Mouse (Mus musculus): ENCODE results near the gene Angpt4.

- TF ChIP-seq CTCF (IDR thresholded peaks at IDR 0.05; ENCODE audit: extremely low read depth, insufficient read depth, low read length) (no peak), POLR2A (IDR thresholded peaks at IDR 0.05; ENCODE audit: extremely low read depth, insufficient read depth, low read length) (no peak)
These were observed 57.4 kb downstream of the Angpt4 start for GRCm38 (mm10) chr2:151968451-151968850.
